Mouse (Mus musculus): Measurements from ENCODE around the gene Bclaf1. TPM values are rescaled to one million over a fixed set of nuclear protein-coding genes. Genes with fewer than 3 reads are reported as not detected.

The Bclaf1 gene
- polyA plus RNA-seq (2012; fragmentation: generic; extraction: Trizol), result 19.2 TPM
- long read RNA-seq, experiment 1, full-length matches to known transcripts, result 18 of 79 reads
- long read RNA-seq, experiment 1, partial matches to known transcripts, result 50 of 79 reads
- long read RNA-seq, experiment 1, other reads (novel, unspliced or antisense), result 11 of 79 reads
- long read RNA-seq, experiment 2, full-length matches to known transcripts, result 233 of 664 reads
- long read RNA-seq, experiment 2, partial matches to known transcripts, result 361 of 664 reads
- long read RNA-seq, experiment 2, other reads (novel, unspliced or antisense), result 70 of 664 reads

GRCm38 (mm10) chr10:20311918-20312735, at the start of gene Bclaf1:
Gene Bclaf1 (plus strand): TSS chr10:20312469.
- TF ChIP-seq FOSL1 (IDR thresholded peaks at IDR 0.05; ENCODE audit: insufficient read depth, low read length, poor library complexity, severe bottlenecking) (no peak), CTCF (IDR thresholded peaks at IDR 0.05; ENCODE audit: control insufficient read depth, insufficient read depth, insufficient read length) (no peak), USF1 (IDR thresholded peaks at IDR 0.05; ENCODE audit: low read depth) (no peak), MAX (IDR thresholded peaks at IDR 0.05) (no peak), MYOD1 (IDR thresholded peaks at IDR 0.05; ENCODE audit: control insufficient read depth, insufficient read length, low read depth) (no peak), MYOG (IDR thresholded peaks at IDR 0.05; ENCODE audit: control insufficient read depth, extremely low read depth, insufficient read length) (no peak), CEBPB (IDR thresholded peaks at IDR 0.05; ENCODE audit: low read depth) (no peak)
- Histone ChIP-seq H3K36me3 (ENCODE audit: control insufficient read depth, insufficient read depth) (peaks cover 20% of the 10 kb centered on the region), H3K4me3 (ENCODE audit: insufficient read depth, poor library complexity, severe bottlenecking) (peak within 1 kb of the TSS; percentile 97), H3K27me3 (ENCODE audit: control insufficient read depth, insufficient read depth, insufficient read length) (no peaks in the 10 kb centered on the region), H3K79me2 (ENCODE audit: control insufficient read depth, insufficient read depth) (peaks cover 49% of the 10 kb centered on the region), H3K79me3 (ENCODE audit: low read depth) (peaks cover 43% of the 10 kb centered on the region), H3ac (ENCODE audit: control insufficient read depth, insufficient read length, low read depth) (peak within 1 kb of the TSS; percentile 96)

GRCm38 (mm10) chr10:20262896-20263295, 49.4 kb upstream of the Bclaf1 start:
- no peaks in the 10 kb centered on the region for H3K79me2 ChIP-seq (ENCODE audit: control insufficient read depth, insufficient read depth)
- H3K79me3 ChIP-seq (ENCODE audit: low read depth), result no peaks in the 10 kb centered on the region
- TF ChIP-seq MYOD1 (IDR thresholded peaks at IDR 0.05; ENCODE audit: control insufficient read depth, insufficient read length, low read depth) (no peak), MYOG (IDR thresholded peaks at IDR 0.05; ENCODE audit: control insufficient read depth, extremely low read depth, insufficient read length) (no peak), CTCF (IDR thresholded peaks at IDR 0.05; ENCODE audit: control insufficient read depth, insufficient read depth, insufficient read length) (no peak), FOSL1 (IDR thresholded peaks at IDR 0.05; ENCODE audit: insufficient read depth, low read length, poor library complexity, severe bottlenecking) (no peak), USF1 (IDR thresholded peaks at IDR 0.05; ENCODE audit: low read depth) (no peak), CEBPB (IDR thresholded peaks at IDR 0.05; ENCODE audit: low read depth) (no peak), MAX (IDR thresholded peaks at IDR 0.05) (no peak)
- no peak overlapping the region for H3ac ChIP-seq (ENCODE audit: control insufficient read depth, insufficient read length, low read depth)
- H3K4me3 ChIP-seq (ENCODE audit: insufficient read depth, poor library complexity, severe bottlenecking), result no peak overlapping the region
- no peaks in the 10 kb centered on the region for H3K27me3 ChIP-seq (ENCODE audit: control insufficient read depth, insufficient read depth, insufficient read length)
- H3K36me3 ChIP-seq (ENCODE audit: control insufficient read depth, insufficient read depth), result no peaks in the 10 kb centered on the region

DNA sequence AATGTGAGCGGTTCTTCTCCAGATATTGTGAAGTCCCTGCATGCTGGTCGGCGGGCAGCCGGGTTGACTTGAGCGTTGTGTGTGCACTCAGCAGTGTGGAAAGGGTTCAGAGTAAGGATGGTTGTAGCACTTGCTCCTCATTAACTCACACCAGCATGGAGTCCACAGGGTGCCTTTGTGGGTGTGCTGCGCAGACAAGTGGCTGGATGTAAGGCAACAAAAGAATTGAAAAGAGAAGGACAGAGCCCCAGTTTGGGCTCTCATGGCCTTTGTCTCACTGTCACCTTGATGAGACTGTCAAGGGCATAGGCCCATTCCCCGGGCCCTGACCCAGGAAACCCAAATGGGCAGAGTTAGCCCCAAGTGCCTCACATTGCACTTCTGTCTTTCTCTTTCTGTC, 47.8 kb upstream of the Bclaf1 start:
- no peak for TF ChIP-seq CEBPB (IDR thresholded peaks at IDR 0.05; ENCODE audit: low read depth)
- no peak for TF ChIP-seq FOSL1 (IDR thresholded peaks at IDR 0.05; ENCODE audit: insufficient read depth, low read length, poor library complexity, severe bottlenecking)
- no peak for TF ChIP-seq MYOD1 (IDR thresholded peaks at IDR 0.05; ENCODE audit: control insufficient read depth, insufficient read length, low read depth)
- no peak for TF ChIP-seq MAX (IDR thresholded peaks at IDR 0.05)
- no peak for TF ChIP-seq CTCF (IDR thresholded peaks at IDR 0.05; ENCODE audit: control insufficient read depth, insufficient read depth, insufficient read length)
- no peak for TF ChIP-seq USF1 (IDR thresholded peaks at IDR 0.05; ENCODE audit: low read depth)
- no peak for TF ChIP-seq MYOG (IDR thresholded peaks at IDR 0.05; ENCODE audit: control insufficient read depth, extremely low read depth, insufficient read length)
- no peaks in the 10 kb centered on the region for H3K79me2 ChIP-seq (ENCODE audit: control insufficient read depth, insufficient read depth)
- H3K4me3 ChIP-seq (ENCODE audit: insufficient read depth, poor library complexity, severe bottlenecking), result no peak overlapping the region
- no peaks in the 10 kb centered on the region for H3K27me3 ChIP-seq (ENCODE audit: control insufficient read depth, insufficient read depth, insufficient read length)
- H3K79me3 ChIP-seq (ENCODE audit: low read depth), result no peaks in the 10 kb centered on the region
- H3K36me3 ChIP-seq (ENCODE audit: control insufficient read depth, insufficient read depth), result no peaks in the 10 kb centered on the region
- H3ac ChIP-seq (ENCODE audit: control insufficient read depth, insufficient read length, low read depth), result no peak overlapping the region

- Histone ChIP-seq H3K4me3 (ENCODE audit: insufficient read depth, poor library complexity, severe bottlenecking) (no peak overlapping the region), H3K36me3 (ENCODE audit: control insufficient read depth, insufficient read depth) (no peaks in the 10 kb centered on the region), H3K79me3 (ENCODE audit: low read depth) (no peaks in the 10 kb centered on the region), H3ac (ENCODE audit: control insufficient read depth, insufficient read length, low read depth) (no peak overlapping the region), H3K27me3 (ENCODE audit: control insufficient read depth, insufficient read depth, insufficient read length) (no peaks in the 10 kb centered on the region), H3K79me2 (ENCODE audit: control insufficient read depth, insufficient read depth) (no peaks in the 10 kb centered on the region)
- TF ChIP-seq CTCF (IDR thresholded peaks at IDR 0.05; ENCODE audit: control insufficient read depth, insufficient read depth, insufficient read length), result no peak
- TF ChIP-seq FOSL1 (IDR thresholded peaks at IDR 0.05; ENCODE audit: insufficient read depth, low read length, poor library complexity, severe bottlenecking), result no peak
- TF ChIP-seq MAX (IDR thresholded peaks at IDR 0.05), result no peak
- TF ChIP-seq USF1 (IDR thresholded peaks at IDR 0.05; ENCODE audit: low read depth), result no peak
- TF ChIP-seq MYOG (IDR thresholded peaks at IDR 0.05; ENCODE audit: control insufficient read depth, extremely low read depth, insufficient read length), result no peak
These were observed 45.2 kb upstream of the Bclaf1 start for GRCm38 (mm10) chr10:20267032-20267431.

- Histone ChIP-seq H3K27me3 (ENCODE audit: control insufficient read depth, insufficient read depth, insufficient read length) (no peaks in the 10 kb centered on the region), H3K79me3 (ENCODE audit: low read depth) (no peaks in the 10 kb centered on the region), H3ac (ENCODE audit: control insufficient read depth, insufficient read length, low read depth) (no peak overlapping the region), H3K36me3 (ENCODE audit: control insufficient read depth, insufficient read depth) (no peaks in the 10 kb centered on the region), H3K4me3 (ENCODE audit: insufficient read depth, poor library complexity, severe bottlenecking) (no peak overlapping the region), H3K79me2 (ENCODE audit: control insufficient read depth, insufficient read depth) (no peaks in the 10 kb centered on the region)
- TF ChIP-seq FOSL1 (IDR thresholded peaks at IDR 0.05; ENCODE audit: insufficient read depth, low read length, poor library complexity, severe bottlenecking) (no peak), MAX (IDR thresholded peaks at IDR 0.05) (no peak), MYOG (IDR thresholded peaks at IDR 0.05; ENCODE audit: control insufficient read depth, extremely low read depth, insufficient read length) (no peak), USF1 (IDR thresholded peaks at IDR 0.05; ENCODE audit: low read depth) (no peak), CEBPB (IDR thresholded peaks at IDR 0.05; ENCODE audit: low read depth) (no peak), MYOD1 (IDR thresholded peaks at IDR 0.05; ENCODE audit: control insufficient read depth, insufficient read length, low read depth) (no peak), CTCF (IDR thresholded peaks at IDR 0.05; ENCODE audit: control insufficient read depth, insufficient read depth, insufficient read length) (no peak)
These were observed 43.3 kb upstream of the Bclaf1 start for GRCm38 (mm10) chr10:20268945-20269344.

All from C2C12 (cell line).